Mouse (Mus musculus) adipose tissue, adult 10 weeks (tissue): Measurements from ENCODE around the gene Psmf1. TPM values are rescaled to one million over a fixed set of nuclear protein-coding genes. Genes with fewer than 3 reads are reported as not detected.

Experiments
- polyA plus RNA-seq: library from polyadenylated mRNA; stranded (reverse); fragments of 350-450 nt; fragmentation: Illumina TruSeq; extraction: RNeasy Lipid Tissue Mini Kit (QIAGEN cat#74804); gene quantifications from one replicate; pipeline ENCODE4 v1.2.3, GENCODE M21; 2014; ENCODE audit warnings: low read depth, low replicate concordance

The Psmf1 gene
- polyA plus RNA-seq = 44.7 TPM

DNA sequence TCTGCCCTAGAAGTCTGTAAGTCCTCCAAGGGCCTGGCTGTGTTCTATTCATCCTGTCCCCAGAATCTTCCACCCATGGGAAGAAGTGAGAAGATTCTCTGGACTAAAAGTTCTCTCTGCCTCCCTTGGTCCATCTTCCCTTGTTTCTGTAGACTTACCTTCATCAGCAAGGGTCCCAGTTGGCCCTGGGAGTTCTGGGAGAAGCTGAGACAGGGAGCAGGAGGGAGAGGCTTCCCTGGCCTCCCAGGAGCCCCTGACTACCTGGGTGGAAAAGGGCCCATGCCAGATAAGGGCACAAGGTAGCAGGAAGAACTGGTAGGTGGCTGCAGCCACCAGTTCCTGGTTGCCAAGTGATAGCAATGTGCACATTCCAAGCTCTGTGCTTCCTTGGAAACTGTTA, at the start of gene Psmf1:
TSS of gene Psmf1 (minus strand) at position 342 of the 400 bp plus-strand sequence.

GRCm38 (mm10) chr2:151701231-151702145, 42.5 kb downstream of the Psmf1 start, which contains the start of gene Tmem74b:
Gene Tmem74b (plus strand): TSS chr2:151702008.

DNA sequence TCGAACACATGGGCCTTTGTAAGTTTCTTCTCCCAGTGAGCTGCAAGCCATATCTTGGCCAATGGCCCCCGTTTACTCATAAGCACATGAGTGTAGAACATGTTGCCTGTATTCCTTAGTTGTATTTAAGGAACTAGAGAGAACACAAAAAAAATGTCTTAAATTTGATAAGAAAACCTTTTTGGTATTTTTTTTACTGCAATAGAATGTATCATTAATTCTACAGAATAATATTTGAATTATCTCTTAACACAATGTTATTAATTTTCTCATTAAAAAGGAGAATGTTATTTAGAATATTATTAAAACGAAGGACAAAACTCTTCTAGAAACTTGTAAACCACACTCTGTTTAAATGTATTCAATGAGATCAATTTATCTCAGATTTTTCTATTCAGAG, 75.6 kb downstream of the Psmf1 start, which contains the start of gene Rad21l:
TSS of gene Rad21l (minus strand) at position 101 of the 400 bp plus-strand sequence.

Other genes with a start within 250 kb of the Psmf1 start
- 242 TPM for gene Fkbp1a, start 201.7 kb downstream of the Psmf1 start, polyA plus RNA-seq
- 16.0 TPM for gene Sdcbp2, start 171.6 kb downstream of the Psmf1 start, polyA plus RNA-seq
- 2.2 TPM for gene Snph, start 111.6 kb downstream of the Psmf1 start, polyA plus RNA-seq
- not detected for gene Rad21l, start 75.7 kb downstream of the Psmf1 start, polyA plus RNA-seq
- gene Tmem74b, start 42.2 kb downstream of the Psmf1 start, polyA plus RNA-seq = not detected
- not detected for gene Rspo4, start 98.7 kb upstream of the Psmf1 start, polyA plus RNA-seq
- 14.7 TPM for gene Angpt4, start 167.0 kb upstream of the Psmf1 start, polyA plus RNA-seq
- 14.3 TPM for gene Fam110a, start 236.0 kb upstream of the Psmf1 start, polyA plus RNA-seq